Mouse (Mus musculus): ENCODE measurements around the gene Gm17660. TPM values are rescaled to one million over a fixed set of nuclear protein-coding genes. Genes with fewer than 3 reads are reported as not detected.

The Gm17660 gene
- total RNA-seq, 2 experiments from 2014 or later: not detected

- no peak for DNase-seq (ENCODE audit: low spot score)
- intact Hi-C loops (cut with DNase I): no loop called here
Measured at GRCm38 (mm10) chr5:104089751-104090150, 12.3 kb upstream of the Gm17660 start.

- intact Hi-C loops (cut with DNase I): no loop called here
- no peak for DNase-seq (ENCODE audit: low spot score)
Measured at GRCm38 (mm10) chr5:104085366-104085765, 8.0 kb upstream of the Gm17660 start.

- intact Hi-C loops (cut with DNase I): no loop called here
- no peak for DNase-seq (ENCODE audit: low spot score)
Measured at GRCm38 (mm10) chr5:104080736-104081135, 3.3 kb upstream of the Gm17660 start.

- no peak for DNase-seq (ENCODE audit: low spot score)
- intact Hi-C loops (cut with DNase I): no loop called here
Measured at GRCm38 (mm10) chr5:104076361-104076760, 1.0 kb downstream of the Gm17660 start.

GRCm38 (mm10) chr5:104074388-104074787 lies 3.0 kb downstream of the Gm17660 start:
- intact Hi-C loops (cut with DNase I): loop anchor here (5.0 kb wide), 3 partner anchors 72 to 263 kb away; no protein-coding TSS in a partner anchor

GRCm38 (mm10) chr5:104073602-104074001 lies 3.8 kb downstream of the Gm17660 start:
- no peak for DNase-seq (ENCODE audit: low spot score)
- intact Hi-C loops (cut with DNase I): loop anchor here (5.0 kb wide), 3 partner anchors 71 to 264 kb away; no protein-coding TSS in a partner anchor

More at GRCm38 (mm10) chr5:104074388-104074787, 3.0 kb downstream of the Gm17660 start:
- DNase-seq (ENCODE audit: low spot score): no peak

GRCm38 (mm10) chr5:104072272-104072886 lies 5.0 kb downstream of the Gm17660 start:
- intact Hi-C loops (cut with DNase I): loop anchor here (5.0 kb wide), 3 partner anchors 70 to 265 kb away; no protein-coding TSS in a partner anchor
- DNase-seq (ENCODE audit: low spot score): no peak

- intact Hi-C loops (cut with DNase I): loop anchor here (5.0 kb wide), 3 partner anchors 69 to 266 kb away; no protein-coding TSS in a partner anchor
- no peak for DNase-seq (ENCODE audit: low spot score)
Measured at GRCm38 (mm10) chr5:104071048-104071447, 6.4 kb downstream of the Gm17660 start.

- no peak for DNase-seq (ENCODE audit: low spot score)
- intact Hi-C loops (cut with DNase I): no loop called here
Measured at GRCm38 (mm10) chr5:104068751-104069150, 8.7 kb downstream of the Gm17660 start.

GRCm38 (mm10) chr5:104062773-104063551 lies 14.4 kb downstream of the Gm17660 start:
- no peak for DNase-seq (ENCODE audit: low spot score)
- intact Hi-C loops (cut with DNase I): no loop called here

GRCm38 (mm10) chr5:104061936-104062772 lies 15.3 kb downstream of the Gm17660 start:
- intact Hi-C loops (cut with DNase I): no loop called here
- DNase-seq (ENCODE audit: low spot score): no peak

- DNase-seq (ENCODE audit: low spot score): no peak
- intact Hi-C loops (cut with DNase I): no loop called here
Measured at GRCm38 (mm10) chr5:104060429-104060828, 17.0 kb downstream of the Gm17660 start.

- DNase-seq (ENCODE audit: low spot score): no peak
- intact Hi-C loops (cut with DNase I): loop anchor here (5.0 kb wide), 1 partner anchor 57 kb away; no protein-coding TSS in a partner anchor
Measured at GRCm38 (mm10) chr5:104059628-104060027, 17.8 kb downstream of the Gm17660 start.

GRCm38 (mm10) chr5:104058021-104058420 lies 19.4 kb downstream of the Gm17660 start:
- DNase-seq (ENCODE audit: low spot score): no peak
- intact Hi-C loops (cut with DNase I): loop anchor here (5.0 kb wide), 1 partner anchor 56 kb away; no protein-coding TSS in a partner anchor

- intact Hi-C loops (cut with DNase I): loop anchor here (5.0 kb wide), 1 partner anchor 54 kb away; no protein-coding TSS in a partner anchor
- no peak for DNase-seq (ENCODE audit: low spot score)
Measured at GRCm38 (mm10) chr5:104056295-104056694, 21.1 kb downstream of the Gm17660 start.

GRCm38 (mm10) chr5:104055816-104056215 lies 21.6 kb downstream of the Gm17660 start:
- intact Hi-C loops (cut with DNase I): loop anchor here (5.0 kb wide), 1 partner anchor 54 kb away; no protein-coding TSS in a partner anchor
- no peak for DNase-seq (ENCODE audit: low spot score)

- no peak for DNase-seq (ENCODE audit: low spot score)
- intact Hi-C loops (cut with DNase I): loop anchor here (5.0 kb wide), 1 partner anchor 53 kb away; no protein-coding TSS in a partner anchor
Measured at GRCm38 (mm10) chr5:104054938-104055337, 22.5 kb downstream of the Gm17660 start.

GRCm38 (mm10) chr5:104052956-104053355 lies 24.5 kb downstream of the Gm17660 start:
- DNase-seq (ENCODE audit: low spot score): no peak
- intact Hi-C loops (cut with DNase I): no loop called here

- intact Hi-C loops (cut with DNase I): loop anchor here (5.0 kb wide), 1 partner anchor 524 kb away; no protein-coding TSS in a partner anchor
- no peak for DNase-seq (ENCODE audit: low spot score)
Measured at GRCm38 (mm10) chr5:104048139-104048538, 29.3 kb downstream of the Gm17660 start.

Measured in heart, postnatal 25 days (tissue).